Mouse (Mus musculus) left cerebral cortex, adult 8-10 months (tissue): ENCODE results near the gene Rplp1. TPM values are rescaled to one million over a fixed set of nuclear protein-coding genes. Genes with fewer than 3 reads are reported as not detected.

Experiments used
- DNase-seq, 2 experiments: peaks; one replicate each; pipeline ENCODE4 v3.0.0; 2022; ENCODE audit warnings: low spot score in 2 of 2
- total RNA-seq, 4 experiments: library from RNA; stranded (reverse); gene quantifications; 2 replicates each; pipeline ENCODE4 v1.2.4; 2022

Rplp1 gene
- total RNA-seq, 4 experiments from 2014 or later, result 1,482 to 1,620 (median 1,566) TPM

DNA sequence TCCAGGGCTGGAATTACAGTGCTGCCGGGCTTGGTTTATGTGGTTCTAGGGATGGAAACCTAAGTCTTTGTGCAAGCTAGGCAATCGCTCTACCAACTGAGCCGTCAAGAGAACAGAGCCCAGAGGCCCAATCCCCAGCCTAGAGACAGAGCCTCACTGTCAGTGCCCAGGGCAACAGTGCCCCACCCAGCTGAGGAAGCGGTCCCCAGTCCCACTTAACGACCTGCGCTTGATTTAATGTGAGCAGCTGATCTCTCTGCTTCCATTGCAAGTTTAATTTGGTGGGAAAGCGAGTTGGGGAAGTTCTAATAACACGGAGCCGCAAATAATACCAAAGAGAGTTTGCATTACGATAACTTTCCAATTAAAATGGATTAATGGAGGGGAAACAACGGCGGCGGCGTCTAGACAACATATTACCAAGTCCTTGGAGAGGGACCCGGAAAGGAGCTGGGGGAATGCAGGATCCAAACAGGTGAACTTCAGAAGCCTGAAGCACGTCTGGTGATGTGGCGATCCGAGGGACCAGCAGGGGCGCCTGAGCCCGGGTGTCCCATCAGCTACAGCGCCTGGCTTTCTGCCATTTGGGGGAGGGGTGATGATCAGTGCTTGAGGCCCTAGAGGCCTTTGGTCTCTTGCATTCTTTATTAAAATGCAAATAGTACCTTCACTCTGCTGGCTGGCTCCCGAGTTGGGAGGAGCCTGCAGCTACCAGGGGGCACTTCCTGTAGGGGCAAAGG is 36.8 kb downstream of the Rplp1 start:
- no peak for DNase-seq

DNA sequence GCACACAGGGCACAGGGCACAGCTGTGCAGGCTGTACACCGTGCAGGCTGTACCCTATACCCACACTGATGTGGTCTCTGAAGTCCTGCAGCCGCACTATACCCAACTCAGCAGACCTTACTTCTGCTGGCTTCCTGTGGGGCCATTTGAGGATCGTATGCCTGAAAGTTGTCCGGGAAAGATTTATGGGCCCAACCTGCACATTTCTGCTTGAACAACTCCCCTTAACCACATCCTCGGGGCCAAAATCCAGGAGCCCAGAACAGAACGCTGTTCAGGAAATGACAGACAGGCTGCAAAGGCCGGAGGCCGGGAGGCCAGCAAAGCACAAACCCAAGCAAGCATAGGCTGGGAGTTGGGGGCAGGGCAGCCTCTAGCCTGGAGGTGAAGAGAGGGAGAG is 41.0 kb downstream of the Rplp1 start:
- DNase-seq, result no peak

DNA sequence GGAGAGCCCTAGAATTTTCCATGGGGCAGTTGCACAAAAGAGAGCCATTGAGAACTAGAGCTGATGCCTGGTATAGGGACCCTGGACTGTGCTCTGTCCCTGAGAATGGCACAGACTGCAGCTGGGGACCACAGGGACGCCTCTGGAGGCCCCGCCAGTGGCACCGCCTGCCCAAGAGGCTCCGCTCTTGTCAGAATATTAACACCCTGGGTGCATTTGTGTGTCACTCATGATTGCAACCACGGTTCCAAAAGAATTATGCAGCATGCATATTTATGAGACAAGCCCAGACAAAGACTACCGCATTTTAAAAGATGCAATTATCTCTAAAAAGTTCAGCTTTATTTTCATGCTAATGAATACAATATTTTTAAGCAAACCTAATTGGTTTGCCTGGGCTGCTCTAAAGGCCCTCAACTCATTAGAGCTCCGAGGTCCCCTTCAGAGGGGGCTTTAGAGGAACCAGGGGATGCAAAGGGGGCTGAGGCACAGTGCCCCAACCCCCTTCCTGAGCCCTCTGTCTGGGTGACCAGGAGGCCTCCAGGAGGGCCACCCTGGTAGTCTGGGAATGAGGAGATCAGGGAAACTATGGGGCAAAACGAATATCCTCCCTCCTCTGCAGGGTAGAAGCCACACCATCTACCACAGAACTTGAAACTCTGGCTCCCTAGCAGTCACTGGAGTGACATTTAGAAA is 41.9 kb downstream of the Rplp1 start:
- DNase-seq, result peak in 1 of 2 experiments; percentile 25

DNA sequence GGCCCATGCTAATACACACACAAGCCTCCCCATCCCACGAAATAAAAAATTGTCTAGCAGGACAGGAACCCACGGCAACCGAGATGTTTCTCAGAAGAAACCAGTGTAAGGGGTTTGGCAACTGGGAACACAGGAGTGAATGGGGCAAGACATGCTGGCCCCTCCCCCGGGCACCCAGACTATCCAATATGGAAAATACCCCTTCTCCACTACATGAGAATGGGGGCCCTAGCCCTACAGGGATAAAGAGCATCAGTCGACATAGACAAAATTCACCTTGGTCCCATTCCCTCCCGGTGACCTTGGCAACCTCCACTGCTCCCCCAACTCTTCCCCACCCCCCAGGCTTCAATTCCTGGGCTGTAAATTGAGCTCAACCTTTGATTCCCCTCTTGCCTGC is 42.5 kb downstream of the Rplp1 start:
- DNase-seq, result no peak

DNA sequence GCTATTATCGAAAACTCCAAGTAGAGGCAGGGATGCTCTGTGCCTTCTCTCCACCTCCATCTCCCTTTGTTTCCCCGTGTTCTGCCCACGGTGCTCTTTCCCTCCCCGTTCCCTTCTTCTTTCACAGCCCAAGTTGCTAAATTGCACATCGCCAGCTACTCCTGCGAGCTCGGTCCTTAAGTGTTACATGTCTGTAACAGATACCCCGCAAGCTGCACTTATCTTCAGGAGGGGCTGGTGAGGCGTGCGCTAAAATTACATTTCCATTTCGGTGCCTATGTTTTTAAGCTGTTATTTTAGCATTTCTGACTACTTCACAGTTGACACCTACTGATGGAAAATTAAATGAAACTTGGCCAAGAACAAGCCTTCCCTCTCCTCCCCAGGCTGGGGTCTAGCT is 46.7 kb downstream of the Rplp1 start:
- DNase-seq, result peak in 1 of 2 experiments; percentile 60

Other genes with a start within 250 kb of the Rplp1 start
- gene Kif23, start 32.2 kb upstream of the Rplp1 start, total RNA-seq, result 1 to 10 TPM; 1.2 to 2.1 (median 2.1) TPM
- gene Paqr5, start 112.3 kb upstream of the Rplp1 start, total RNA-seq, result 1 to 10 TPM; 3.8 to 5.7 (median 5.2) TPM
- 10 to 100 TPM; 39.0 to 44.3 (median 41.3) TPM for gene Glce, start 208.1 kb upstream of the Rplp1 start, total RNA-seq